Mouse (Mus musculus) liver, embryonic 18 days (tissue): ENCODE data around the gene Gm8108. TPM values are rescaled to one million over a fixed set of nuclear protein-coding genes. Genes with fewer than 3 reads are reported as not detected.

ENCODE experiments used
- polyA plus RNA-seq: library from polyadenylated mRNA; depleted of rRNA; stranded (reverse); fragments of >200 nt; gene quantifications from 2 replicates; pipeline ENCODE4 v1.2.3, GENCODE M21; 2012; rRNA removed

Gm8108 gene
- polyA plus RNA-seq, result 0.01 TPM in 1 of 2 replicates, not detected in the other

GRCm38 (mm10) chr14:4110426-4110825 is at the start of gene Gm8108:
TSS of gene Gm8108 (plus strand) at chr14:4110526.

GRCm38 (mm10) chr14:4083820-4084219 is 26.5 kb upstream of the Gm8108 start, which contains the start of gene Gm3115:
TSS of gene Gm3115 (plus strand) at chr14:4084120.

GRCm38 (mm10) chr14:4164730-4165129 is 54.4 kb downstream of the Gm8108 start, which contains the start of gene Gm3127:
TSS of gene Gm3127 (plus strand) at chr14:4165030.

Other genes with a start within 250 kb of the Gm8108 start
- not detected in 2 replicates for gene Gm2916, start 226.4 kb upstream of the Gm8108 start, polyA plus RNA-seq
- gene Gm3029, start 178.8 kb upstream of the Gm8108 start, polyA plus RNA-seq, result not detected in 2 replicates
- gene Gm3095, start 147.0 kb upstream of the Gm8108 start, polyA plus RNA-seq, result not detected in 2 replicates
- gene Gm3099, start 112.1 kb upstream of the Gm8108 start, polyA plus RNA-seq, result not detected in 2 replicates
- not detected in 2 replicates for gene Gm5796, start 86.6 kb upstream of the Gm8108 start, polyA plus RNA-seq
- not detected in 2 replicates for gene Gm3115, start 26.4 kb upstream of the Gm8108 start, polyA plus RNA-seq
- gene Gm3127, start 54.5 kb downstream of the Gm8108 start, polyA plus RNA-seq, result not detected in 2 replicates
- gene Gm2974, start 72.0 kb downstream of the Gm8108 start, polyA plus RNA-seq, result not detected in 2 replicates
- not detected in 2 replicates for gene Gm3138, start 139.1 kb downstream of the Gm8108 start, polyA plus RNA-seq
- not detected in 2 replicates for gene Gm3149, start 206.8 kb downstream of the Gm8108 start, polyA plus RNA-seq
- gene 2610042L04Rik, start 224.2 kb downstream of the Gm8108 start, polyA plus RNA-seq, result not detected in 2 replicates